In genomic region chr8:107821522-107821921, GRCm38 (mm10) we compare ENCODE assay signal across 9 mouse cellular contexts.
DNase-seq lines count a peak whose midpoint lies in the region; ATAC-seq lines count a peak whose summit lies in the region.
"Had no signal": no experiment of that assay in that cellular context is flagged by ENCODE, and none has a peak within 500 bp of the region (broad histone marks: within the 10 kb centered on the region; RNA-seq: fewer than 3 reads in every experiment).

No protein-coding gene starts in this region.

- no peaks in the 10 kb centered on the region for H3K9me3 ChIP-seq in hindbrain, embryonic 10.5 days
- no peaks in the 10 kb centered on the region for H3K9me3 ChIP-seq in hindbrain, embryonic 16.5 days (ENCODE audit: control insufficient read depth, low read length)
- H3K9me3 ChIP-seq in limb, embryonic 11.5 days (ENCODE audit: control insufficient read depth, low read length) = no peaks in the 10 kb centered on the region
- no peaks in the 10 kb centered on the region for H3K9me3 ChIP-seq in midbrain, embryonic 12.5 days

- H3K9ac ChIP-seq in hindbrain, embryonic 16.5 days (ENCODE audit: low read depth, low read length) = no peak overlapping the region
- H3K9ac ChIP-seq in limb, embryonic 11.5 days (ENCODE audit: low read length) = no peak overlapping the region
- H3K9ac ChIP-seq in midbrain, embryonic 12.5 days (replicated peaks) = no peak overlapping the region

- peaks cover 49% of the 10 kb centered on the region for H3K4me1 ChIP-seq in hindbrain, embryonic 10.5 days (replicated peaks)
- H3K4me1 ChIP-seq in hindbrain, embryonic 16.5 days (ENCODE audit: control insufficient read depth, insufficient read depth, low read depth, low read length) = peaks cover 9% of the 10 kb centered on the region
- peaks cover 30% of the 10 kb centered on the region for H3K4me1 ChIP-seq in limb, embryonic 11.5 days (ENCODE audit: control insufficient read depth, insufficient read depth, low read length)
- H3K4me1 ChIP-seq in midbrain, embryonic 12.5 days = peaks cover 29% of the 10 kb centered on the region

- no peak overlapping the region for H3K4me3 ChIP-seq in hindbrain, embryonic 10.5 days
- no peak overlapping the region for H3K4me3 ChIP-seq in hindbrain, embryonic 16.5 days (ENCODE audit: low read length)
- H3K4me3 ChIP-seq in limb, embryonic 11.5 days (ENCODE audit: low read depth, low read length) = no peak overlapping the region
- no peak overlapping the region for H3K4me3 ChIP-seq in midbrain, embryonic 12.5 days

- ATAC-seq in hindbrain, embryonic 16.5 days = no peak
- ATAC-seq in limb, embryonic 11.5 days (ENCODE audit: insufficient number of reproducible peaks, low FRiP score, low TSS enrichment, low read depth) = peak; percentile 60; the same call in 1 of the 2 replicates
- ATAC-seq in midbrain, embryonic 12.5 days (ENCODE audit: low FRiP score, low read depth) = no peak
- no peak for ATAC-seq in megakaryocyte progenitor cell, adult 5-6 weeks (replicated peaks; ENCODE audit: poor library complexity)

- WGBS in hindbrain, embryonic 10.5 days = 42% methylated on average over 6 of the region's 6 CpGs
- 60% methylated on average over 6 of the region's 6 CpGs for WGBS in hindbrain, embryonic 16.5 days
- 32% methylated on average over 6 of the region's 6 CpGs for WGBS in limb, embryonic 11.5 days
- WGBS in midbrain, embryonic 12.5 days = 48% methylated on average over 6 of the region's 6 CpGs

- H3K27ac ChIP-seq in hindbrain, embryonic 10.5 days = peak overlapping the region; percentile 70
- H3K27ac ChIP-seq in hindbrain, embryonic 16.5 days (ENCODE audit: low read depth, low read length) = no peak overlapping the region
- peak overlapping the region; percentile 38; the same call in 1 of the 2 replicates for H3K27ac ChIP-seq in limb, embryonic 11.5 days (replicated peaks; ENCODE audit: low read depth, low read length)
- peak overlapping the region; percentile 52; the same call in 1 of the 2 replicates for H3K27ac ChIP-seq in midbrain, embryonic 12.5 days (replicated peaks)

- no peak for DNase-seq in hindbrain, embryonic 10.5 days (ENCODE audit: low spot score)
- DNase-seq in ZHBTc4 (ENCODE audit: low read depth, low spot score) = peak; percentile 84
- DNase-seq in limb, embryonic 11.5 days (ENCODE audit: low spot score) = no peak
- no peak for DNase-seq in gastrocnemius, adult 8-10 months (ENCODE audit: low spot score in 2 of 2)
- DNase-seq in heart, postnatal 10 days = no peak
- DNase-seq: left cerebral cortex, postnatal 4 days had no signal

- no peaks in the 10 kb centered on the region for H3K36me3 ChIP-seq in hindbrain, embryonic 10.5 days
- H3K36me3 ChIP-seq in hindbrain, embryonic 16.5 days (ENCODE audit: control insufficient read depth, insufficient read depth, low read length) = no peaks in the 10 kb centered on the region
- no peaks in the 10 kb centered on the region for H3K36me3 ChIP-seq in limb, embryonic 11.5 days (ENCODE audit: control insufficient read depth, insufficient read depth, low read length)
- H3K36me3 ChIP-seq in midbrain, embryonic 12.5 days = no peaks in the 10 kb centered on the region

- H3K27me3 ChIP-seq in hindbrain, embryonic 10.5 days (ENCODE audit: insufficient read depth, poor library complexity, severe bottlenecking) = peaks cover 13% of the 10 kb centered on the region; the same call in 1 of the 2 replicates
- H3K27me3 ChIP-seq in hindbrain, embryonic 16.5 days (replicated peaks; ENCODE audit: control insufficient read depth, insufficient read depth, low read length) = no peaks in the 10 kb centered on the region; the same call in 1 of the 2 replicates
- no peaks in the 10 kb centered on the region for H3K27me3 ChIP-seq in limb, embryonic 11.5 days (ENCODE audit: control insufficient read depth, insufficient read depth, low read length)
- peaks cover 11% of the 10 kb centered on the region for H3K27me3 ChIP-seq in midbrain, embryonic 12.5 days

- no peak overlapping the region for H3K4me2 ChIP-seq in hindbrain, embryonic 16.5 days (ENCODE audit: low read length)
- H3K4me2 ChIP-seq in limb, embryonic 11.5 days (ENCODE audit: low read depth, severe bottlenecking) = no peak overlapping the region
- H3K4me2 ChIP-seq in midbrain, embryonic 12.5 days (replicated peaks) = no peak overlapping the region

- intact Hi-C loops in heart, postnatal 10 days (cut with DNase I) = no loop called here
